Mouse (Mus musculus) right cerebral cortex, postnatal 36 days (tissue): ENCODE data around the gene Ptgds.

Experiments
- DNase-seq, 2 experiments: peaks; one replicate each; pipeline ENCODE4 v3.0.0; 2022; ENCODE audit warnings: low spot score in 2 of 2, mixed read lengths in 1 of 2

Gene Ptgds

DNA sequence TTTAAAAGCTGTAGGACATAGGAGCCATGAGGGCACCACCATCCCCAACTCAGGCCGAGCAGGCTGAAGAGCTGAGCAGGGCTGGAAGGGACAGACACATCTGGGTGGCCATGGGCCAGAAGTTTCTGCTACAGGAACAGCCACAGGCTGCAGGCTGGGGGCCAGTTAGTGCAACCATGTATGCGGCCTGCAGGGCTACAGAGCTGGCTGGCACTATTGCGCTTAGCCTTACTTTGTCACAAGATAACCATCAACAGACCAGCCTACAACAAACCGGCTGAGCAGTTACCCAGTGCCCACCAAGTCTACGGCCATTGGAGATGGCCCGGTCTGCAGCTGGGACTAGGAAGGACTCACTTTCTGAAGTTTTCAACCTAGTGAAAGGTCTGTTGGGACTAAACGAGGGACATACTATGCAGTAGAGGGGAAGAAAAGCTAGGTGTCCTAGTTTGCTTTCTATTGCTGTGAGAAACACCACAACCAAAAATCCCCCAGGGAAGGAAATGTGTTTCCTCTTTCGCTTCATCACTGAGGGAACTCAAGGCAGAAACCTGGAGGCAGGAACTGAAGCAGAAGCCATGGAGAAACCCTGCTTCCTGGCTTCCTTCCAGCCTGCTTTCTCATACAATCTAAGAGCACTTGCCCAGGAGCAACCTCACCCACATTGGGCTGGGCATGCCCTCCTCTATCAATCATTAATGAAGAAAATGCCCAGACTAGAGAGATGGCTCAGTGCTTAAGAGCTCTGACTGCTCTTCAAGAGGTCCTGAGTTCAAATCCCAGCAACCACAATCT is 18.8 kb downstream of the Ptgds start:
- DNase-seq: no peak

DNA sequence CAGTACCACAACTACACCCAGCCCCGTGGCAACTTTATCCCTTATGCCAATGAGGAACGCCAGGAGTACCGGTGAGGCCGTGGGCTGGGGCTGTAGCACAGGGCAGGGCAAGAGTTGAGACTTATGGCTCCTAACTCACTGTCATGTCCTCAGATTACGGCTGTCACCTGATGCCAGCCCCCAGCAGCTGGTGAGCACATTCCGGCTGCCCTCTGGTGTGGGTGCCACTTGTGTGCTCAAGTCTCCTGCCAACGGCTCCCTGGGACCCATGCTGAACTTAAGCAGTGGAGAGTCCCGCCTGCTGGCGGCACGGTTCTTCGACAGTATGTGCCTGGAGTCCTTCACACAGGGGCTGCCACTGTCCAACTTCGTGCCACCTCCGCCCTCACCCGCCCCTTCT is 27.2 kb downstream of the Ptgds start:
- no peak for DNase-seq

DNA sequence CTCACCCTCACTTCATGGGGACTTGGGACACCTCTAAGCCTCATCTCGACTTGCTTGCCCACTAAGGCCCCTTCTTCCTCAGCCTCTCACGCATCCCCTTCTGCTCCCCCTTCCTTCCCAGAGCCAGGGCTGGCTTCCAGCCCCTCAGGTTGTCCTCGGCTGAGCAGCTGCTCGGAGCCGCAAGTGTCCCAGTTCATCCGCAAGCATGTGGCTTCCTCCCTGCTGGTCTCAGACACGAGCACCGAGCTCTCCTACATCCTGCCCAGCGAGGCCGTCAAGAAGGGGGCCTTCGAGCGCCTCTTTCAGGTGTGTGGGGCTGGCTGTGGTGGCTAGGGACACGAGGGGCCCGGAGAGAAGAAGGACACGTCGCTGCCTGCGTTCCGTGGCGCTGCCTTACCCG is 28.8 kb downstream of the Ptgds start:
- no peak for DNase-seq

DNA sequence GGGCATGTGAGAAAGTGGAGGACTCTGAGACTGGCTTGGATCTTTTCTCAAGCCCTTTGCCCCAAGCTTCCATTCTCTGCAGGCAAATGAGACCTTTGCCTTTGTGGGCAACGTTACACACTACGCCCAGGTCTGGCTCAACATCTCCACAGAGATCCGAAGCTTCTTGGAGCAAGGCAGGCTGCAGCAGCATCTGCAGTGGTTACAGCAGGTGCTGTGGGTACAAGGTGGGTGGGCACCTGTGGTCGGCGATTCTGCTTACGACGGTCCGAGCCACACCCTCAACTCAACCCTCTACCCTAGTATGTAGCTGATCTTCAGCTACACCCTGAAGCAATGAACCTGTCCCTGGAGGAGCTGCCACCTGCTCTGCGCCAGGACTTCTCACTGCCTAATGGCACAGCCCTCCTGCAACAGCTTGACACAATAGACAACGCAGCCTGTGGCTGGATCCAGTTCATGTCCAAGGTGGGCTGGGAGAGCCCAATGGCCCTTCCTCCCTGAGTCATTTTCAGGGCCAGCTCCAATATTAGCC is 33.5 kb downstream of the Ptgds start:
- no peak for DNase-seq

DNA sequence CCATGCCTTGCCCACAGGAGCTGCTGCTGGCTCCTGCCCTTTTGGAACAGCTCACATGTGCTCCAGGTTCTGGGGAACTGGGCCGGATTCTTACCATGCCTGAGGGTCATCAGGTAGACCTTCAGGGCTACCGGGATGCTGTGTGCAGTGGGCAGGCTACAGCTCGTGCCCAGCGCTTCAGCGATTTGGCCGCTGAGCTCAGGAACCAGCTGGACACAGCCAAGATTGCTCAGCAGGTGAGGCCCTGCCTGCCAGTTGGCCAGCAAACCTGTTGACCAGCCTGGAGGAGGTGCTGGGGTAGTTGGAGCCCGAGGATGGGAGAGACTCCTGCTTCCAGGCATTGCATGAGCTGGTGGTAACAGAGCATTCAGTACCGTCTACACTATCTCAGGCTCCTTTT is 35.6 kb downstream of the Ptgds start:
- DNase-seq: no peak

DNA sequence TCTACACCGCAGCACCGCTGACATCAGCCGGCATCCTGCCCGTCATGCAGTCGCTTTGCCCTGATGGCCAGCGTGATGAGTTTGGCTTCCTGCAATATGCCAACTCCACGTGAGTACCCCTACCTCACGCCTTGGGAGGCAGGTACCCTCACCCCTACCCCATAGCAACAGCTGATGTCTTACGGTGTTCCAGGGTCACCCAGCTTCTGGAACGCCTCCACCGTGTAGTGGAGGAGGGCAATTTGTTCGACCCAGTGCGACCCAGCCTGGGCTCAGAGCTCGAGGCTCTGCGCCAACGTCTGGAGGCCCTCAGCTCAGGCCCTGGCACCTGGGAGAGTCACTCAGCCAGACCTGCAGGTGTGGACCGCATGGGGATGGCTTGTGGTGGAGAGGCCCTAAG is 36.7 kb downstream of the Ptgds start:
- DNase-seq: no peak

DNA sequence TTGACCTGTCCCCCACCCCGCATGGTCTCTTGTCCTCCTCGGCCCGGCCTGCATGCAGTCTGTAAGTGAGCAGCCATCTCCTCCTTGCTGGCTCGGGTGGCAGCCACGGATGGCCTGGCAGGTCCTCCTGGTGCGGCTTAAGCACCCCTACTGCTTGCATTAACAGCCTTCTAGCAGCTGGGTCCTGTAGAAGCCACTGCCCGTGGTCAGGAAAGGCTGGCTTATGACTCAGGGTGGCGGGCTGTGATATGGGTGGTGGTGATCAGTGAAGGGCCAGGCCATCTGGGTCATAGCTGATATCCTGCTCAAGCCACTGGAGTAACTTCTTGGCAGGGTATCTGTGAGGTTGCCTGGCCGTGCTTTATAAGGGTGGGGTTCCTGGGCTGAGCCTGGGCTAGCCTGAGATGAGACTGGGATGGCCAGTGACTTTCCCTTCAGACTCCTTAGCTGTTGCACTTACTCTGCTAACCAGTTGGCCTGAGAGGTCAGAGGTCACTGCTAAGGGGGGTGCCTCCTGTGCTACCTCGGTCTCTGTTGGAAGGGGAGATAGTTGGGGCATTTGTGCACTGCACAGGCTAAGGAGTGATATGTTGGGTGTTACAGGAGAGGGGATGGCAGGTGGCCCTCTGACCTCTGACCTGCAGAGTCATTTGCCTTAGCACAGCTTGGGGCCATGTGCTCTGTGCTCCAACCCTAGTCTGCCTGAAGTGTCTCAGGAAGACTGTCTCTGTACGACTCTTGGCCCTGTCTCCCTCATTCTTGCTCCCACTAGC is 37.3 kb downstream of the Ptgds start:
- DNase-seq: no peak

DNA sequence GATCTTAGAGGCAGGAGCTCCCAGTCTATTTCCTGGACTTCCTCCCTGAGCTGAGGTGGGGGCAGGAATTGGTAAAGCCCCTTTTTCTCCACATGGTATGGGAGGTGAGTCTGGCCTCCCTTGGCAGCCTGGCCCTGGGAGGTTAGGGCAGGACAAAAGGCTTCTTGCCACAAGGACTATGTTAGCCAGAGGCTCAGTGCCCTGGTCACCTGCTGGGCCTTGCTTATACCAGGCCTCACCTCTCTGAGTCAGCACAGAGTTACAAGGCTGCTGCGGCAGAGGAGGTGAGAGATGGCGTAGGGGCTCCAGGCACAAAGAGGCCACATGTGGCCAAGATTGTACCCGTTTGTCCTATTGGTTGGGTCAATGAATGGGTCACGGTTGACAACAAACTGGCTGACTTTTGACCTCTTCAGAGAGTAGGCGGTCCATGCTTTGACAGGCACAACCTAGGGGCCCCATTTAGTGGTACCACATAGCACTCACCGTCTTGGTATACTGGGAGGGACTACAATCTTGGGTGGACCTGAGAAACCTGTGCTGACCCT is 38.5 kb downstream of the Ptgds start:
- no peak for DNase-seq

DNA sequence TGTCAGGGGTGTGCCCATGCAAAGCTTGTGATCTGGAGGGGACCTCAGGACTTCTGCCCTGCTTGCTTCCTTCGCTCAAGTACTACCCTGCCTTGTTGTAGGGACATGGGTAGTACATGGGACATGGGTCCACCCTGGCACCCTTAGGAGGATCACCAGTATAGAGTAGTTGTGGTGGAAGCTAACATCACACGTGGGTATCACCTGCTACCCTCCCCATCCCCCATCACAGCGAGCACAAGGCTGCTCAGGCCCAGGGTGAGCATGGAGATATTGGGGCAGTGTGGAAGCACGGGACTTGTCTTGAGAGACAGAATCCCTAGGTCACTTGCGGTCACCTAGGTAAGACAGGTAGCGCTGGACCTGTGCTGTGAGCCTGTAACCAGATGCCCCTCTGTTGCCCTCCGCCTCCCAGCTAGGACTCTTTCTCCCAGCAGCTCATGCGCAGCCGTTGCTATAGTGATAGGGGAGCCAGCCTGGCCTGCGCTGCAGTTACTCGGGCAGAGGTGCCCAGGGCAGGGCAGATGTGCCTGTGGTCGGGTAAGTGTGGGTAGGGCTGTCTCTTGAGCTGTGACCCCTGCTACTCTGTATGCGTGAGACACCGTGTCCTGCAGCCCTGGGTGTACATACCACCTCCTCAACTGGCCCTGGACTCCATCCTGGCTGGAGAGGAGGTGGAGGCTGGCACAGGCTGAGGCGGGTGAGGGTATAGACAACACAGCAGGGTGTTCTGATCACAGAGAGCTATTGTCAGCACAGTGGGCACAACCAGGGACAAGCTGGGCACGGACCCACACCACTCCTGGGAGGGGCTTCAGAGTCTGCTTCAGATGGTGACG is 39.2 kb downstream of the Ptgds start:
- peak in 1 of 2 experiments; percentile 39 for DNase-seq

DNA sequence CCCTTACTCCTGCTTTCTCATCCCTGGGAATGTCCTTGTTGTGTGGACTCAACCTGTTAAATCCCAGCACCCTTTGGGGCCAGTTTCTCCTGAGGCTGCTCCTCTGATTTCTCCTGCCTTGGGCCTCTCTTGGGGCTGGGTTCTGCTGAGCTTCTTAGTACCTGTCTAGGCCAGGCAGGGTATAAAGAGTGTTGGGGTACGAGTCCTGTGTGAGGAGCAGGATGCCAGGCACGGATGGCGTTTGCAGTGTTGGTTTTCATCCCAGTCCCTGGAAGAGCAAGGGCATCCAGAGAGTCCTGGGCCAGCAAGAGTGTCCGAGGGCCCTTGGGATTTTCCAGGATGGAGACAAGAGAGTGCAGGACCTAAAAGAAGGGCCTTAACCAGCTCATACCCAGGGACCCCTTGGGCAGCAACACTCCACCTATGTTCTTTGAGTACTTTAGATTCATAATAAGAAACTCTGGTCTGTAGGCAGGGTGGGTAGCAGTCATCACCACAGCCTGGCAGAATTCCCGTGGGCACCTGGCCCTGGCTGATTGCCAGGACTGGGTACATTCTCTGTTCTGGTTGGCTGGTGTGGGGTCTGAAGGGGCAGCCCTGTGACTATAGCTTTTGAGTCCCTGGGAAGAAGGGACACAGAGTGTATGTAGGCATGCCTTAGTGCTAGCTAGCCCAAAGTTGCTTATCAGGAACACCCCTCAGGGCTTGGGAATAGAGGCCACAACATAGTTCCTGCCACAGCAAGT is 40.2 kb downstream of the Ptgds start:
- no peak for DNase-seq

DNA sequence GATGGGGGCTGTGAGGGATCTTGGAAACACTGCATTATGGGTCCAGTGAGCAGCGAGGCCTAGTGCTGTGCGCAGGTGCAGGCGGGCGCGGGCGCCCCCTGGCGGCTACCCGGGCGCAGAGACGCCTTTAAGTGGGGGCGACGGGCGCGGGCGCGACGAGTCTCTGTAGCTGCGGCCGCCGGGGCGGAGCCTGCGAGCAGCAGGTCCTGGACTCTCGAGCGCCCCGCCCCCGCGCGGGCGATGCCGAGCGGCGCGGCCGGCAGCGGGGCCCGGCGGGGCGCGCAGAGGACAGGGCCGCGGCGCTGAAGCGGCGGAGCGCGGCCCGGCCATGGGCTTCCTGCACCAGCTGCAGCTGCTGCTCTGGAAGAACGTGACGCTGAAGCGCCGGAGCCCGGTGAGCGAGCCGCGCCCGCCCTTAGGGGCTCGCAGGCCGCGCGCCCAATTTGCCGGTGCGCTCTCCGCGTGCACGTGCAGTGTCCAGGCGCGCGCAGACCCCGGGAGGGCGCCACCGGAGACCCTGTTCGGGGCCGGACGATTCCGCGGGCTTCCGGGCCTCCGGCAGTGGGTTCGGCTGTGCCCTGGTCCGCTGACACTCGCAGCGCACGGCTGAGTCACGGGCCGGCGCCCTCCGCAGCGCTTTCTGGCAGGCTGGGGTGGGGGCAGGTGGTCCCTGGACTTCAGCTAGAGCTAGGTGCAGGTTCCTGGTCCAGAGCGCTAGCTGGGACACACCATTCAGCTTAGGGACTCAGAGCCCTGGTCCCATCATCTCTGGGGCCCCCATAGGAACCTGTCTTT is 41.2 kb downstream of the Ptgds start, which contains the start of gene Abca2:
TSS of gene Abca2 (plus strand) at position 262 of the 795 bp plus-strand sequence.
- DNase-seq: peak; percentile 95 to 96

DNA sequence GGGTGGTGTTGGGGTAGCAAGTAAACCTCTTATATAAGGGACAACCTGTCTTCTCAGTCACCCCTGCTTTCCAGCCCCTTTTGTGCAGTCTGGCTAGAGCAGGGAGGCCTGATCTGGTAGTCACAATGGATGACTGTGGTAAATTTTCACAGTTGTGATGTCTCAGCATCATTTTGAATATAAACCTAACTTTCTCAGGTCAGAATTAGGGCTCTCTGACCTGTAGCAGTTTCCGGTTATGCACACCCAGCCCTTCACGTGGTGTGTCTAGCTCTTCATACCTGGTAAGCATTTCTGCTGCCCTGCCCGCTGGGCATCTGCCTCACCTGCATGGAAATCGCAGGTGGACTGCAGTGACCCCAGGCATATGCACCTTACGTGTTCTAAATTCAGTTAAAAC is 42.6 kb downstream of the Ptgds start:
- DNase-seq: no peak

DNA sequence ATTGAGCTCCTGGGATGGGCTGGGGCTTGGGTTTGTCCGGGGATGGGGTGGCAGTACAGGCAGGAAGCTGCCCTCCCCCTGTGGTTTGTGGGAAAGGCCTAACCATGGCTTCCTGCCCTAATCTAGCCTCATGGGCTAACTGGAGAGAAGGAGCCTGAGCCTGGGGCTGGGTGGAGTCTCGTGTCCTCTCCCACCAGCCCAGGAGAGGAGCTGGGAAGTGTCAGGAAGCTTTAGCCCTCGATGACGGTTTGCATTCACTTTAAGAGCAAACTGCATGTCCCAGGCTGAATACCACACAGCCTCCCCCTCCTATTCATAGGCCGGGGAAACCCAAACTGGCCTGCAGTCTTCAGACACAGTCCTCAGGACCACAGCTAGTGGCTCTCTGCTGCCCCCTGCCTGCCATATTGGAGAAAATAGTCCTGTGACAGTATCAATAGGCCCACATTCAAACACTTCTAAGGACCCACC is 43.1 kb downstream of the Ptgds start:
- peak in 1 of 2 experiments; percentile 46 for DNase-seq

DNA sequence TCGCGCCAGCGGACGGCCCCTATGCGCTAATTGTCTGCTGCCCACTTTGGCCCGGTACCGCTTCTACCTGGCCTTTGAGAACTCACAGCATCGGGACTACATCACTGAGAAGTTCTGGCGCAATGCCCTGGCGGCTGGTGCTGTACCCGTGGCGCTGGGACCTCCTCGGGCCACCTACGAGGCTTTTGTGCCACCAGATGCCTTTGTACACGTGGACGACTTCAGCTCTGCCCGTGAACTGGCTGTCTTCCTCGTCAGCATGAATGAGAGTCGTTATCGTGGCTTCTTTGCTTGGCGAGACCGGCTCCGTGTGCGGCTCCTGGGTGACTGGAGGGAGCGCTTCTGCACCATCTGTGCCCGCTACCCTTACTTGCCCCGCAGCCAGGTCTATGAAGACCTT is 44.4 kb downstream of the Ptgds start:
- DNase-seq: no peak

DNA sequence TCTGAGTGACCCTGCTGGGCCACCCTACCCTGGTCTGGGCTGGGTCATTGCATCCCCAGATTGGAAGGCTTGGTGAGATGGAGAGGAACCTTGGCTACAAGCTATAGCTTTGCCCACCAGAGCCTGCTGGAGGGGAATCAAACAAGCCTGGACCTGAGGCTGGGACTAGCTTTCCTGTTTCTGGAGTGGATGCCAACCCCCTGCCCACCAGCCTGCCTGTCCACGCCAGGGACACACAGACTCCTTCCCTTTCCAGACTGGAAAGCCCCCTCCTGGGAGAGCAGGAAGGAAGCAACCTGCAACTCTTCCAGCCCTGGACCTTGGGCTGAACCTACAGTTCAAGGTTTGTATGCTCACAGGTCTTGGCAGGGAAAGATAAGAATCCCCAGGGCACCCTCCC is 46.2 kb downstream of the Ptgds start:
- DNase-seq: no peak

DNA sequence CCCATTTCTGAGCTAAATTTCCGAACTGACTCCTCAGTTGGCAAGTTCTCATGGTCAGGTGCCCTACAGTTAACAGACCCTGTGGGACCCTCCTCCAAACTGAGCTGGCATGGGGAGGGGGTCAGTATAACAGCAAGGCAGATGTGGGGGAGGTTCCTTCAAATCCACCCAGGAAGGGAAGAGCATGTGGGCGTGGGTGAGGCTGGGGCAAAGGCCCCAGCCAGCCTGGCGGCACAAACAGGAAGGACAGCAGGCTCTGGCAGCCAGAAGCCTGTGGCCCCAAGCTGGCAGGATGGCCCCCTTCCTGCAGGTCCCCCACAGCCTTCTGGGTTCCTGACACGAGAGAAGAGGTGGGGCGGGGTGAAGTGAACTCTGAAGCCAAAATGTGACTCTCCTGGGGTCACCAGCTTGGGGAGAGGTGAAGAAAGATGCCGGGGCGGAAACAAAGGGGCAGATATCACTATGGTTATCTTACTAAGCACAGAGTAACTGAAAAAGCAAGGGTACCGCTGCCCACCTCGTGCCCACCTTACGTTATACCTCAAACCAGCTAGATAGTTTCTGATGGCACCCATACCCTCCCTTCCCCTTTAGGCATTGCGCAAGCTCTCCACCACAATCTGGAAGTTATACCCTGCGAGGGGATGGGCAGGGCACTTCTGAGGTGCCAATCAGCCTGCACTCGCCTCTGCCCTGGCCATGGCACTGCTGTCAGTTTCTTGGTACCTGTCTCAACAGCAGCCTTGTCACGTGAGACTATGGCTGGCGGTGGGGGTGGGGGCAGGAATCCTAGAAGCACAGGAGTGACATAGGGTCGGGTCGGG is 47.0 kb downstream of the Ptgds start, which contains the start of gene Fut7:
TSS of gene Fut7 (plus strand) at position 681 of the 824 bp plus-strand sequence.
- no peak for DNase-seq

DNA sequence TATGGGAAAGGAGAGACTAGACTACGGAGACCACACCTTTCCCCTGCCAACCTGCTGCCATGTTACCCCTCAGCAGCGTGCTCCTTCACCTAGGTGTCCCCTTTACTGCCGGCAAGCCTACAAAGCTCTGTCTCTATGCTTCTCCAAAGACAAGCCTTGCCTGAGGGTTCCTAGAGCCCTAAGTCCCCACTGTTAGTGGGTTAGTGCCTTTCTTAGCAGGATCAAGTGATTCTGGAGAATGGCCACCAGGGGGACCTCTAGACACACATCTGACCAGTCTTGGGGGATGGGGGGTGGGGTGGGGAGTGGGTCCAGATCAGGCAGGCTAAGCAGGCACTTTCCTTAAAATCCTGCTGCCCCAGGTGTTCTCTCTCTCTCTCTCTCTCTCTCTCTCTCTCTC is 48.0 kb downstream of the Ptgds start:
- DNase-seq: no peak

DNA sequence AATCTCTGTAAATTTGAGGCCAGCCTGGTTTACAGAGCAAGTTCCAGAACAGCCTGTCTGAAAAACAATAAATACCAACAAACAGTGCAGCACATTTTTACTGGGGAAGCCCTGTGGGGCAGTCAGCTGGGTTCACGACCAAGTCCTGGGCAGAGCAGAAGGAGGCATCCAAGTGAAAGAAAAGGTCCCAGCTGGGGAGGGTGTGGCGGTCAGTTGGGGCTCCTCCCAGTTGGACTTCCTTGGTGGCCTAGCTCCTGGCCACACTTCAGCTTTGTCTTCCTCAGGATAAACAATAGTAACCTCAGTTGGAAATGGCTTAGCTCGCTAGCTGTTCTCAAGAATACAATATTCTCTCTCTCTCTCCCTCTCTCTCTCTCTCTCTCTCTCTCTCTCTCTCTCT is 52.4 kb downstream of the Ptgds start:
- no peak for DNase-seq
